Mouse (Mus musculus) CD8-positive naive resting alpha-beta T cell, adult 2 months (primary cell): ENCODE data around the gene Gan.
A peak's percentile ranks its signal among the peaks of the same experiment; 100 is the strongest.

ENCODE experiments used
- DNase-seq, 2 experiments: peaks; one replicate each; pipeline ENCODE4 v3.0.0; 2022; ENCODE audit warnings: low read depth in 2 of 2, low spot score in 2 of 2

The Gan gene

DNA sequence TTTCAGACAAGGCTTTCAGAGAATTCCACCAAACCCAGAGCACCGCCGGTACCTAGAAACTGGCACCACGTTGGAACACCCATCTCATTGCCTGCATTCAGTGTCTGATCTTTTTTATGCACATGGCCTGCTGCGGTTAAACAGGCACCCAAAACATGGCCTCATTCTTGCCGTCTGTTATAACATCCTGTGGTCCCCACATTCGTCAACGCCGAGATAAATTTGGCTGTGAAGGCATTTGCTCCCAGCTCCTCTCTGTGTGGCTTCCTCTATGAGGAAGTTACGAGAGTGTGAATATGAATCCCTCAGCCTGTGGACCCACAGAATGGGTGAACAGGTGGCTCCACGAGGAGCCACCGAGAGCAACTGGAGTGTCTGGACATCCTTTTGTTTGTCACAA, 90.4 kb downstream of the Gan start:
- DNase-seq: no peak

DNA sequence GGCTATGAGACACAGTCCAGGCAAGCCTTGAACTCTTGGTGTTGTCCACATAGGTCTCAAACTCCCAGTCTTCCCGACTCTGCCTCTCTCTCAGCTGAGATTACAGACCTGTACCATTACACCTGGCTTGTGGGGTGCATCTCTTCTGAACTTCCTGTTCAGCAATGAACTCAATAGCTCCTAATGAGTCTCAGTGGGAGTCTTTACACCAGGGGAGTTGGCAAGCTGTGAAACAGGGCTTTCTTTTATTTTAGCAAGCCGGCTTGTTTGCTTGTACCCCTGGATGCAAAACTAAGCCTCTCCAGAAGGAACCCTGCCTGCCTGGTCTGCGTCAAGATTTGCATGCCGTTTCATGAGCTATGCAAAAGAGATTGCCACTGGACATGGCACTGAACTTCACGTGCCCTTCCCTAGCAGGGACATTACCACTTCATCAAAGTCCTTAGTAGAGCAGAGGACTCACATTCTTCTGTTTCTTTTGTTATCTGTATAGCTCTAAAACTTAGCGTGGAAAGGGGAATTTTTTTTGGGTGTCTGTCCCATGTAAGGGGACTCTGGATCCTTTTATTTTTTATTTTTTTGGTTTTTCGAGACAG, 93.2 kb downstream of the Gan start:
- DNase-seq: no peak

DNA sequence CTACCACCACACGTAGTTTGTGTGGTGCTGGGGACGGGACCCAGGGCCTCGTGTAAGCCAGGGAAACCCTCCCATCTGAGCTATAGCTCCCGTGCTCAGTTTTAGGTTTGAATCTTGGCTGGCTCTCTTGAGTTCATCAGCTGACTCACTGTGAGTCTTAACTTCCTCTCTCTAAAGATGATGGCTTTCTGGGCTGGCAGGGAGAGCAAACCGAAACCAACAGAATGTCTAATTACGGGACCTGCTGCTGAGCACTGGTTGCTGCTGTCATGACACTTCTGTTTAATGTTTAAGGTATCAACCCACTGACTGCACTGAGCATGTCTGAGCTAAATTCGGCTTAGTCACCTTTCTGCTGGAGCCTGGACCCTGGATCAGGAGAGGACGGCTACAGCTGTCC, 94.7 kb downstream of the Gan start:
- DNase-seq: no peak

DNA sequence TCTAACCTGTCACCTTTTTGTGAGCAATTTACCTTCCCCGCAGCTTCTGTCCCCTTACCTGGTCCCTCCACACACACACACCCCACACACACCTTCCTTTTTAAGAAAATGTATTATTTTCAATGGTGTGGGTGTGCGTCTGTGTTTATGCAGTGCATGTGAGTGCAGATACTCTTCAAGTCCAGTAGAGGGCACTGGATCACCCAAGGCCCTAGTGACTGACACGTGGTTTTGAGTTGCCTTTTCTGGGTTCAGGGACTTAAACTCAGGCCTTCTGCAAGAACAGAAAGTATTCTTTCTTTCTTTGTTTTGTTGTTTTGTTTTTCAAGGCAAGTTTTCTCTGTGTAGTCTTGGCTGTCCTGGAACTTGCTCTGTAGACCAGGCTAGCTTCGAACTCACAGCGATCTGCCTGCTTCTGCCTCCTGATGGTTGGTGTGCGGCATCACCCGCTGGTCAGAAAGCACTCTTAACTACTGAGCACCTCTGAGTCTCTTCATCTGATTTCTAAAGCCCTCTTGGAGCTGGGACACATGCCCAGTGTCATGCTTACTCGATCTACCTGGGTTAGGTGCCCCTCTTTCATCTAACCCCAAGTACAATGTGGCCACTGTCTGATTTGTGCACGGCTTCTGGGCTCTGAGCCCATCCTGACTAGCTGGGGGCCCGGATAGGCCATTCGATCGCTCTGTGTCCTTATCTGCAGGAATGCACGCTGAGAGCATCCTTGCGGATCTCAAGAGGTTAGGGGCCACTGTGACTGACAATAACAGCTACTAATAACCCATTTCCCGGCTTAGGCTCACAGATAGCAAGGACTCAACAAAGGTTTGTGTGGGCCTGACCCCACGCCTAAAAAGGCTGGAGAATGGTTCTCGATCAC, 95.7 kb downstream of the Gan start:
- DNase-seq: no peak

DNA sequence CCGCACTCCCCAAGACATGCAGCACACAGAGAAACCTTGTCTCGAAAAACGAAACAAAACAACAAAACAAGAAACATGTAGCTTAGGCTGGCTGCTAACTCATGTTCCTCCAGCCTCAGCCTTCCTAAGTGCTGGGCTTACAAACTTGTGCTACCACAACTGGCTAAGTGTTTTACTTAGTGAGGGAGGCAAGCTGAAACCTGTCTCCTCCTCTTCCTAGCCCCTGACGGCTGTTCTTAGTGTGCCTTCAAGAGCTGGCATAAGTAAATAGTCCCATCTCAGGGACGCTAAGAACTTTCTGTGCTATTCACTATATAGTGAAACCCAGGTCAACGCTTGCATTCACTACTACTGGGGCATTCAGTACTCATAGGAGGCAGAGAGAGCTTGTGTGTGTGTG, 96.6 kb downstream of the Gan start:
- no peak for DNase-seq

DNA sequence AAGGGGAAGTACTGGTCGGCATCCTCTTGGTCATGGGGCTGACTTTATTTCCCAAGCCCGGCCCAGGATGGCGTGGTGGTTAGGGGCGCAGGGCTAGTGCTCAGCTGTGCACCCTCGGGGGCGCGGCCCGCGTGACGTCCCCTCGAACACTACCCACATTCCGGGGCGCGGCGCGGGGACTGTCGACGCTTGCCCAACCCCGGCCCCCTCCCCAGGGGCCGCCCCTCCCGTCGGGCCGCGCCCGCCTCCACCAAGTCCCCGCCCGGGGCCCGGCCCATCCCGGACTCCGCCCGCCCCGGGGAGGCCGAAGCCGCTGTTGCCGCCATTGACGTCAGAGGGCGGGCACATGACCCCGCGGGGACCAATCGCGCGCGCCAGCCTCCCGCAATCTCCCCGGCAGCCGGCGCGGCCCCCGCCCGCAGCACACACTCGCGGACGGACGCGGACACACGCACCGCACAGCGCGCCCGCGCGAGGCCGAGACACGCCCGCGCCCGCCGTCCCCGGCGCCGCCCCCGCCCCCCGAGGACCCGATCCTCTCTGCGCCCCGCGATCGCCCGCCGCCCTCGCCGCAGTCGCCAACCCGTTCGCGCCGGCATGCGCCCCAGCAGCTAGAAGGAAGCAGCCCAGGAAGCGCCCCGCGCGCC, 98.5 kb downstream of the Gan start:
- peak; percentile 84 to 87 for DNase-seq

DNA sequence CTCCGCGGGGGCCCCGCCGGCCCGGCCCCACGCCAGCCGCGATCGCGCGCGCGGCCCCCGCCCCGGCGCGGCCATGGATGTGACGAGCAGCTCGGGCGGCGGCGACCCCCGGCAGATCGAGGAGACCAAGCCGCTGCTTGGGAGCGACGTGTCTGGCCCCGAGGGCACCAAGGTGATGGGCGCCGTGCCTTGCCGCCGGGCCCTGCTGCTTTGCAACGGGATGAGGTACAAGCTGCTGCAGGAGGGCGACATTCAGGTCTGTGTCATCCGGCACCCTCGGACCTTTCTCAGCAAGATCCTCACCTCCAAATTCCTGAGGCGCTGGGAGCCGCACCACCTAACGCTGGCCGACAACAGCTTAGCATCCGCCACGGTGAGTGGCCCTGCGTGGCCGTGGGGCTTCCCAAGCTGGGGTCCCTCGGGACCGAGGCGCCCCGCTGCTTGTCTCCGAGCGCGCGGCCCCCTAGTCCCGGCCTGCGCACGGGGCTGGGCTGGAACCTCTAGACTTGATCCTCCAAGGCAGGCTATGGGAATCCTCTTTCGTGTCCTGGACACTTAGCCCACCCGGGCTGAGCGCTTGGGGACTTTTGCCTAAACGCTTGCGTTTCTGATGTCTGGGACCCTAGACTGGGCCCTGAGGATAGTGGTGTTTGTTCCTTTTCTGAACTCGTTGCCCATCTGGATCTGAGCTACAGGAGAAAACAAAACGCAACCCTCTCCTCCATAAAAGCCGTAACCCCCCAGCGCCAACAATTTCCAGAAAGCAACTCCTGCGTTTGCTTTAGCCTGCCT, 99.3 kb downstream of the Gan start, which contains the start of gene Cmip:
Gene Cmip, plus strand, starts transcription at position 36 of the 792 bp plus-strand sequence.
- peak; percentile 30 to 32 for DNase-seq

DNA sequence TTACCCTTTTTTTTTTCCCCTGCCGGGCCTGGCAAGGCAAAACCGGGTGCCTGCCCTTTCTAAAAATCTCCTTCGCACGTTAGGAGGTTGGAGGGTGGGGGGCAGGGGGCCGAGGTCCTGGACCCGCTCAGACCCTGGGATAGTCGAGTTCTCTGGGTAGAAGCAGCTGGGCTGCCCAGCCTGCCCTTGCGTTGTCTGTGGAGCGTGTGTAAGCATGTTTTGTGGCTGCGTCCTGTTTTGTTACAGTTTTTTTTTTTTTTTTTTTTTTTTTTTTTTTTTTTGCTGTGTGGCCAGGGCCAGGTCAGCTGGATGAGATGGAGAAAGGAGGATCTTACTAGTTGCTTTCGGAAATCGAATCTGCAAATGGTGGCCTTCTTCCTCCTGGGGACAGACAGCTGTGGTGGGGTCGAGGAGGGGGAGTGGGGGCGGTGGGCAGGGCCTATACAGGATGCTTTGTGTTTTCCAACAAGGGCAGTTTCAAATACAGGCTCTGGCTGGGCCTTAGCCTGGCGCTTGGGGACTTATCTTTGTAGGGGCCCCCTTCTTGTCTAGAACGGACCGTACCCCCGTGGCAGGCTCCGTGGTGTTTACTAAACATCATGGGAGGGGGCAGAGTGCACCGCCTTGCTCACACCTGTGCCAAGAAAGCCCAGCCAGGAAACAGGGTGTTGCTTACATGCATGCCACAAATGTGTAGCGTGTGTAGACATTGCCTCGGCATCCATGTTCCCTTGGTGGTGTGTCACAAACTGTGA, 100.1 kb downstream of the Gan start:
- peak; percentile 29 to 30 for DNase-seq

DNA sequence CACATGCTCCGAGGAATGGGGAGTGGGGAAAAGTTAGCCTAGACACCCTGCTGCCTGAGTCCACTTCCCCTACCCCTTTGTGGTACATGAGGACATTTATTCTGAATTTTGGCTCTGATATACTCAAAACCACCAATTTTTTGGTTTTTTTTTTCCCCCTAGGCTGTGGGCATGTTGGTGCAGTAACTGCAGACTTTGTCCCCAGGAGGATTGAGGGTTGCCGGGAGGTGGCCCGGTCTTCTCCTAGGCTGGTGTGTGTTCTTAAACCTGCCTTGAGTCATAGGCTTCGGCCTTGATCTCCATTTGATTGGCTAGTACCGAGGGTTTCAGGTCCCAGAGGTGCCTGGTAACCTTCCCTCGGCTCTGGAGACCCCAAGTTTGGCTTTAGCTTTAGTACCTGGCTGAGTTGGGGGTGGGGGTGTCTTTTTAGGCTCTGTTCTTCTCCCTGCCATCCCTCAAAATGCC, 100.7 kb downstream of the Gan start:
- DNase-seq: no peak

DNA sequence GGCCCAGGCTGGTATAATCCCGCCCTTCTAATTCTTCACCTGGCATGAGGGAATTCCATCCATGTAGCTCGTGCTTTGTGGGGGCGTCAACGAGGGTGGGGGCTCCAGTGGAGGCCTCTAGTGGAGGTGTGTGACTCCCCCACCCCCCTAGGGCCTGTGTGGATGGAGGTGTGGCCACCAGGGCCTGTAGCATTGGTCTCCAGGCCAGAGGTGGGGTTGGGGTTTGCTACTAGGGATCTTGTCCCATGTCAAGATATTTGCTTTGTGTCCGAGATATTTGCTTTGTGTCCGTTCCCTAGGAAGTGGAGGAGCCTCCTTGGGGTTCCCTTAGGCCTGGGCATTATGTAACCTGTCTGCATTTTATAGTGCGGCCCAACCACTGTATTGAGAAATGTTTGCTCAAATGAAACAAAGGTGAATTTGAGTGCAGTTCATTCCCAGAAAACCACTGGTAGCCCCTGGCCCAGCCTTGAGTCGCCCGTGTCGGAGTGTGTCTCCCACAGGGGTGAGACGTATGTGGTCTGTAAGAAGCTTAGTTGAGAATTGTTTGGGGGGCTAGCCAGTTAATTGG, 101.6 kb downstream of the Gan start:
- no peak for DNase-seq

DNA sequence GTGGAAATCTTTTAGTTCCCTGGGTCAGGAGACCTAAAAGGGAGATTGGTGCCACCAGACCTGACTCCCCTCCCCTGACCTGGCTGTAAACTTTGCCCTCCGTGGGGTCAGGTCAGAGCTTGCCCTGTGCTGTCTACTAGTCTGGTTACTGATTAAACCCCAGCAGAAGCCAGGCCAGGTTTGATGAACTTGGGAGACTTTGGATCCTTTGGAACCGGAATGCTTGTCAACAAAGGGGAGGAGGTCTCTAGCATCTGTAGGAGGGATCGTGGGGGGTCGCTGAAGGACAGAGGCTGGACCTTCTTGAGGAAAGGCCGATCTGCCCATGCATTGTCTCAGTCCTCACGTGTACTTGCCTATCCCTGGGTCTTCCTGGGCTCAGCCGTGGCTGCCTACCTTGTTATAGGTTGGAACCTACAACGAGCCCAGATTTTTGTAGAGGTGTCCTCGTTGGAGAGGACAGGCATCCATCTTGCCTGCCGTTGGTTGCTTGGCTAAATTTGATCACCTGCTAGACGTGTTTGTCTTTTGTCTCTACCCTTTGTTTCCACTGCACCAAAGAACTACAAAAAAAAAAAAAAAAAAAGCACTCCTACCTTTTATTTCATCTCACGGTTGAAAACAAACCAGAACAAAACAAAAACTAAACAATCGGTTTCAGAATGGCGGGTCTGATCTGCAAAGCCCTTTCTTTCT, 102.4 kb downstream of the Gan start:
- DNase-seq: no peak

DNA sequence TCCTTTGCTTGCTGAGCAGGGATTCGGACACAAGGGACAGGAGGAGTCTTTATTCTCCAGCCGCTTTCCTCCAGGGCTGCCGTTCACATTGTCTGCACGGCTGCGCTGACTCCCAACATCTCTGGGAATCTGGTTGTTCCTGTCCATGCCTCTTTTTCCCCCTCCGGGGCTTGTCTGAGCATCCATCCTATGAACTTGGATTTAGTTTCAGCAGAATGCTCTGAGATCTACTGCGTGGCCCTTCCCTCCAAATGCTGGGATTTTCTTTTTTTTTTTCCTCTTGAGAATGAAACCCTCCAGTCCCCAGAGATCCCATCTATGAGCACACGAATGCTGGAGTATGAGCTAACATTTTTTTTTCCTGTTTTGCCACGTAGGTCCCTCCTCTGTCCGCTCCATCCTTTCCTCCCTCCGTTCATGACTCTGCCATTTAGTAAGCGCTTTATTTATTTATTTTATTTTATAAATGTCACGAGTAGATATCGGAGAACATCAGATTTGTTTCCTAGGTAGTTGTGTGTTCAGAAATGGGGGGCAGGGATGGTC, 103.1 kb downstream of the Gan start:
- DNase-seq: no peak

DNA sequence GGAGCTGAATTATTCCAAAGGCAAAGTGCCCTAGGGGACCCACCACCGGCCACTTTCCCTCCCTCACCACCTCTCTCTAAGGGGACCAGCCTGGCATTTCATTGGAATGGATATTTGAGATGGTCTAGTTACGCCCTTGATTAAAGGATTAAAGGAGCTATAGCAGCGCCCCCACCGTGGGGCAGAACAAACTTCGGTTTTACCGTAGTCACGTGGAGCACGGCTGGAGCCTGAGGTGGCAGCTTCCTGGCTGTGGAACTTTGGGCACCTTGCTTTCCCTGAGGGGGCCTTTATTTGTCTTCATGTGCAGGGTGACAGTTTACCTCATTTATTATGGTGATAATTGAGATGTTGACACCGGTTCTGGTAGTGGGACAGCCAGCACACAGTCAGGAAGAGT, 103.8 kb downstream of the Gan start:
- no peak for DNase-seq

DNA sequence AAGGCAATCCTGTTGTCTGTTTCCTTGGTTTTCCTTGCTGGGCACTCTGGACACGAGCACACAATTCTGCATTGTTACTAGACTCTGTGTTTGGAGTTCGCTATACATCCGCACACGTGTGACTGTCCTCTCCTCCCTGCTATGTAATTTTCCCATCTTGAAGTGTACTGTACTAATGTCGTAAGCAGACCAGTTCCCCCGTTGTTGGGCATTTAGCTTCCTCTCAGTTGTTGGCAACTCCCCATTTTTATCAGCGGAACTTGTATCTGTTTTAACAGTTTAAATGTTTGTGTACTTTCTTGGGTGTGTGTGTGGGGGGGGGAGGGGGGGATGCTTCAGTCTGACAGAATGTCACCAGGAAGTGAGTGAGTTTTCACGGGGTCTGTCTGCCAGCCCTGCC, 104.8 kb downstream of the Gan start:
- no peak for DNase-seq

DNA sequence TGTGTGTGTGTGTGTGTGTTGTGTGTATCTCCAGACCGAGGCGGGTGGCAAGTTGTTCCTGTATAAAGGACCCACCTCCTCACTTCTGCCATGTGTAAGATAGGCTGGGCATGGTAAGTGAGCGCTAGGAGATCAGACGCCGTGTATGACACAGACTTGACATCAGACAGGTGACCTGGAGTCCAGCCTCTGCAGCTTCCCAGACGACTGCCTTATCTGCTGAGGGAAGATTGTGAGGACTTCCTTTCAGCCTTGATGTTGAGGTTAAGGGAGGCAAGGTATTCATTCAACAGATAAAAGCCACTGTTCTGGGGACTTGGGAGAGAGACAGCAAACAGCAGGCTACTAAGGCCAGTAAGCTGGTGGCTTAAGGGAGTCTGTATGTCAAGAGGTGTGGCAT, 105.5 kb downstream of the Gan start:
- DNase-seq: no peak

DNA sequence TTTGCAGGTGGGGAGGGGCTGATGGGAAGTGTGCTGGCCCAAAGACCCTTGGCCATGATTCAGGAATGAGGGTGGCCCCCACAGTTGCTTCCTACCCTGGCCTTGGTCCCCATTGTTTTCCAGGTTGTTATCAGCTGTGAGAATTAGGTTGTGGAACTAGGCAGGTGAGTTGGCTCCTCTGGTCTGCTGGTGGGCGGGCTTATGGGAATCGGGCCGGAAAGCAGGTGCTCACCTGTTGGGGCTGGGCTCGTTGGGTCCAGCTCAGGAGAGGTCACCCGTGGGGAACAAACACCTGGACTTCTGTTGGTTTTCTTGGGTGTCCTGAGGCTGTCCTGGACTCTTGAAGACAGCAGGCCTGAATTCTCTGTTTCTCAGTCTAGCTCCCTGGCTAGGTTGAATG, 107.1 kb downstream of the Gan start:
- DNase-seq: no peak
